Mouse (Mus musculus) megakaryocyte, embryonic 14.5 days (primary cell): ENCODE measurements around the gene Arhgap40. TPM values are rescaled to one million over a fixed set of nuclear protein-coding genes. Genes with fewer than 3 reads are reported as not detected.

ENCODE experiments used
- H3K27me3 ChIP-seq: replicated peaks from 2 replicates; pipeline ENCODE3; 2012; ENCODE audit warnings: inconsistent platforms
- H3K36me3 ChIP-seq: replicated peaks from 2 replicates; pipeline ENCODE3; 2012; ENCODE audit warnings: low read length, inconsistent platforms, mixed read lengths
- H3K4me1 ChIP-seq: 2 replicates; pipeline ENCODE4 v1.6.1; 2012; ENCODE audit warnings: inconsistent platforms
- H3K4me3 ChIP-seq: replicated peaks from 2 replicates; pipeline ENCODE3; 2012; ENCODE audit warnings: moderate library complexity, mild to moderate bottlenecking, inconsistent platforms
- H3K9me3 ChIP-seq: 2 replicates; pipeline ENCODE4 v1.6.1; 2012; ENCODE audit warnings: inconsistent platforms
- FLI1 ChIP-seq: IDR thresholded peaks from 2 replicates; pipeline ENCODE4 v1.6.1; 2012; ENCODE audit warnings: low read length, inconsistent platforms, mixed read lengths
- GATA1 ChIP-seq: IDR thresholded peaks from 3 replicates; pipeline ENCODE4 v1.6.1; 2012; ENCODE audit warnings: mixed read lengths, low read length, inconsistent platforms, borderline replicate concordance
- polyA plus RNA-seq: library from polyadenylated mRNA; stranded (reverse); fragments of >175 nt; gene quantifications from 2 replicates; pipeline ENCODE4 v1.2.3, GENCODE M21; 2012; ENCODE audit warnings: low replicate concordance; ENCODE audit not compliant: insufficient read depth

The Arhgap40 gene
- polyA plus RNA-seq: not detected in 2 replicates

DNA sequence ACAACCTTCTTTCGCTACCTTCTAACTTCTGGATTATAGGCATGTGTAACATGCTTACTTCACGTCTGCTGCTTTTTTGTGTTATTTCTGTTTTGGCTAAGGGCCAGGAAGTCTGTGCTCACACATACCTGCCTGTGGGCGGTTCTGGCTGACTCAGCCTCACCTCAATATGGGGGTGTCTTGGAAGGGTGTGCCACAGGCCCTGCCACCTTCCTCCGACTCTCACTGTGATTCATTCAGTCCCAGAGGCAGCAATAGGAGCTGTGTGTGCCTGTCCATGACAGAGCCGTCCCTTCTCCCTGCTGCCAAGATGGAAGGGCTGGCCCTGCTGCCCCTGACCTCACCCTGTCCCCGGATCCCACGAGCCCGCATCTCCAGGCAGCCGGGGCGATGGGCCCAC is at the start of gene Arhgap40:
TSS of gene Arhgap40 (plus strand) at position 269 of the 400 bp plus-strand sequence.
- TF ChIP-seq FLI1 (no peak), GATA1 (no peak)
- Histone ChIP-seq H3K4me1 (no peaks in the 10 kb centered on the region), H3K36me3 (no peaks in the 10 kb centered on the region), H3K27me3 (peaks cover 34% of the 10 kb centered on the region), H3K4me3 (no peak within 1 kb of the TSS), H3K9me3 (peaks cover 5% of the 10 kb centered on the region)

DNA sequence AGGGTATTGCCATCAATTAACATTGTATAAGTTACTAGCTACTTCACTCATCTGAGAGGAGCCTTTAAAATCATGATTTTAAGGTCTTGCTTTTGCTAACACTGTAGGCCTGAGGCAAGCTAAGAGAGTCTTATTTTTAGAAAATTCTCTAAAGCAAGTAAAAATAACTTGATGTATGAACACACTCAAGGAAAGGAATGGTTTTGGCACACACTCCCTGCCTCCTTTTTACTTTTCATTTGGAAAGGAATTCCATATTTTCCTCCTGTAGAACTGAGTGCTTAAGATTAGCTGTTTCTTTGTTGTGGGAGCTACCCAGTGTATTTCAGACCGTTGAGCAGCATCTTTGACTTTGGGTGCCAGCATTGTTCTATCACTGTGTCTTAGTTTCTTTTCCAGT is 38.4 kb upstream of the Arhgap40 start:
- no peak for TF ChIP-seq FLI1
- TF ChIP-seq GATA1: no peak
- Histone ChIP-seq H3K36me3 (peaks cover 92% of the 10 kb centered on the region), H3K27me3 (no peaks in the 10 kb centered on the region), H3K4me1 (no peaks in the 10 kb centered on the region), H3K4me3 (no peak overlapping the region), H3K9me3 (no peaks in the 10 kb centered on the region)

DNA sequence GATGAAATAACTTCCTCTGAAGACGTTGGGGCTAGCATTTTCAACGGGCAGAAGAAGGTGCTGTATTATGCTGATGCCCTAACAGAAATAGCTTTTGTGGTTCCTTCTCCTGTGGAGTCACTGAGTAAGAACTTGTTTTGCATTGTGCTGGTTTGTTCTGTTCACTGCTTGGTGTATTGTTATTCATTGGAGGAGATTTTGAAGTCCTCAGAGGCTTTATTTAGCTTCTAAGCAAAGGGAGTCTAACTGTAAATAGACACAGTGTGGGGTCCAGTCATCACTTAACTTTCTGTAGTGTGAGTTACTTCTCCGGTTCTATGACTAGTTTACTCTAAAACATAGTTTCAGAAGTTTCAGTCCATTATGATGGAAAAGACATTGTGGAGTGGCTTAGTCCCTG is 35.0 kb upstream of the Arhgap40 start:
- Histone ChIP-seq H3K4me1 (no peaks in the 10 kb centered on the region), H3K36me3 (peaks cover 98% of the 10 kb centered on the region), H3K9me3 (no peaks in the 10 kb centered on the region), H3K4me3 (no peak overlapping the region), H3K27me3 (no peaks in the 10 kb centered on the region)
- TF ChIP-seq GATA1 (no peak), FLI1 (no peak)

DNA sequence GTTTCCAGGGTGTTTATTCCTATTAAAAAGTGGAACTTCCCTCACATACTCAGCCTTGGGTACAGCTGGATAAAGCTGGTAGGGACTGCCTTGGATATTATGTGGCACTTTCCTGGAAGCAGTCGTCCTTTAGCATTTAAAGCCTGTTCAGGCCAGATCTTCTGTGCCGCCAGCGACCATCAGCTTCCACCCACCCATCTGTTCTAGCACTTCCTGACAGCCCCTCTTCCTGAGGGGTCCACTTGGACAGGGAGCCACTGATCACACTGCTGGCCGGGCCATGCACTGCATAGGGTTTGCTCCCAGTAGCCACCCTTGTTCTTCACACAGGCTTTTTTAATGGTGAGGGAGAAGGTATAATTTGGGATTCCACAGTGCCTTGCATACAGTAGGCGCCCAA is 14.1 kb upstream of the Arhgap40 start:
- H3K36me3 ChIP-seq: peaks cover 69% of the 10 kb centered on the region
- TF ChIP-seq FLI1 (no peak), GATA1 (no peak)

DNA sequence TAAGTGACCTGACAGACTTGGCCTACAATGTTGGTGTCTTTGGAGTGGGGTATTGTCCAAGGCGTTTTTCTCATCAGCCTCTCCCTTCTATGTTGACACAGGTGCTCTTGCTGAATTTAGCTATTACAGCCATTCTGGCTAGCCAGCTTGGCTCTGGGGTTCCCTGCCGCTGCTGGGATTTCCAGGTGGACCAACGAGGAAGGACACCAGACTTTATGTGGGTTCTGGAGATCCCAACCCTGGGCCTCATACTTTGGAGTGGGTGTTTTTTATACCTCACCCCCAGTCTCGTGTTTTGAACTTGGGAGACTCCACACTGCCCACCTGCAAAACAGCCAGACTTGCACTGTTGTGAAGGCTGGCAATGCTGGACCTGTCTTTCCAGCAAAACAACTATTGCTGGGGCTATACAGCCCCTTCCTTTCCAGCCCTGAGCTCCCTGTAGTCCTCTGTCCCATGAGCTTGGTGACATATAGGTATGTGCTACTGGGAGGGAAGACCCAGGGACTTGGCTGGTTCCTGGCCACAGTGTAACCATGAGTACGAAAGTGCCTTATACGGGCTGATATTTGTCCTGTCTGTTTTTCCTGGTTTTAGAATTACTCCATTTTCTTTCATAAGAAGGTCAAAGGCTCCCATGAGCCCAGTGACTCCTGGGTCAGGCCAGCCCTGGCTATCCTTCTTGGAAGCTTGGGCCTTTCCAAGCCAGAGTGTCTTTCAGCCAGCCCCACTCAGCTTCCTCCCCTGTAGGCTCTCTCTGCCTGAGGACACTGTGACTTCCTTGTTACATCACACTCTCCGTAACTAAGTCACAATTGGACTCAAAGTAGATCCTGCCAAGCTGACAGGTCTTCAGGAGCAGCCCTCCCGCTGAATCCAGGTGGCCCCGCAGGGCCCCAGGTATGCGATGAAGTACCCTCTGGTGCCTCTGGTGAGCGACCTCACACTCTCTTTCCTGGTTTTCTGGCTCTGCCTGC is 10.5 kb upstream of the Arhgap40 start, which contains the start of gene Adig:
TSS of gene Adig (plus strand) at position 777 of the 977 bp plus-strand sequence.
- Histone ChIP-seq H3K27me3 (peaks cover 21% of the 10 kb centered on the region), H3K4me3 (no peak within 1 kb of the TSS), H3K4me1 (no peaks in the 10 kb centered on the region), H3K9me3 (no peaks in the 10 kb centered on the region), H3K36me3 (peaks cover 33% of the 10 kb centered on the region)
- TF ChIP-seq GATA1 (no peak), FLI1 (no peak)

More for the DNA sequence above, 14.1 kb upstream of the Arhgap40 start:
- no peaks in the 10 kb centered on the region for H3K27me3 ChIP-seq
- no peaks in the 10 kb centered on the region for H3K4me1 ChIP-seq
- H3K9me3 ChIP-seq: no peaks in the 10 kb centered on the region
- no peak overlapping the region for H3K4me3 ChIP-seq

DNA sequence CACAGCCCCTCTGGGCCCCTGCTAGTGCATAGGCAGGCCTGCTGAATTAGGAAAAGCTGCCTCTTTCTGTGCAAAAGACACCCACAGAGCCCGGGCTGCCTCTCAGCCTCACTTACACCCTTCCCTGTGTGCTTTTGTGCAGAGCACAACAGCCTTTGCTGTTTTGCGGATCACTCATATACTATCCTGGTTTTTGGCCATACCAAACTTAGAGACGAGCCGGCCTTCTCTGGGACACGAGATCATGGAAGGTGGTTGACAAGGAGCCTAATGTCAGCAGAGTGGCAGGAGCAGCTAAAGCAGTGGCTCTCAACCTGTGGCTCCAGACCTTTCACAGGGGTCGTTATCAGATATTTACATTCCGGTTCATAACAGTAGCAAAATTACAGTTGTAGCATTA is 9.4 kb upstream of the Arhgap40 start:
- TF ChIP-seq FLI1 (no peak), GATA1 (no peak)
- H3K9me3 ChIP-seq: no peaks in the 10 kb centered on the region
- no peaks in the 10 kb centered on the region for H3K4me1 ChIP-seq
- peaks cover 22% of the 10 kb centered on the region for H3K36me3 ChIP-seq
- H3K4me3 ChIP-seq: no peak overlapping the region
- H3K27me3 ChIP-seq: peaks cover 26% of the 10 kb centered on the region

DNA sequence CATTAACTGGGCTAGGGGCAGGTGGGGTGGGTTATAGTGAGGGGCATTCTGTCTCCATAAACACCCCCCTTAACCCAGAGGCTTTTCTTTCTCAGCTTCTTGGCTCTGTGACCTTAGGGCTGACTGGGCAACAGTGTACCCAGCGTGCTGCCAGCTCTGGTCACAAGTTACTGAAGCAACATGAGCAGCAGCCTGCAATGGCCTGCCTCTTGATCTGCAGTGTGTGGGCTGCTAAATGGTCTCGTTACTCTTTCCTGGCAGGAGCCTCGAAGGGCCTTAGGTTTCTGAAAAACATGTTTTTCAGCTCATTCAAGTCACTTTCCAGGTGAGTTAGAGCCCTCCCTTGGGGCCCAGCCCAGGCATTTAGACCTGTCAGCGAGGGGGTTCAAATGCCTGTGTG is 8.9 kb upstream of the Arhgap40 start:
- H3K4me1 ChIP-seq: no peaks in the 10 kb centered on the region
- peaks cover 27% of the 10 kb centered on the region for H3K27me3 ChIP-seq
- H3K36me3 ChIP-seq: peaks cover 17% of the 10 kb centered on the region
- no peak overlapping the region for H3K4me3 ChIP-seq
- no peaks in the 10 kb centered on the region for H3K9me3 ChIP-seq
- no peak for TF ChIP-seq FLI1
- TF ChIP-seq GATA1: no peak

DNA sequence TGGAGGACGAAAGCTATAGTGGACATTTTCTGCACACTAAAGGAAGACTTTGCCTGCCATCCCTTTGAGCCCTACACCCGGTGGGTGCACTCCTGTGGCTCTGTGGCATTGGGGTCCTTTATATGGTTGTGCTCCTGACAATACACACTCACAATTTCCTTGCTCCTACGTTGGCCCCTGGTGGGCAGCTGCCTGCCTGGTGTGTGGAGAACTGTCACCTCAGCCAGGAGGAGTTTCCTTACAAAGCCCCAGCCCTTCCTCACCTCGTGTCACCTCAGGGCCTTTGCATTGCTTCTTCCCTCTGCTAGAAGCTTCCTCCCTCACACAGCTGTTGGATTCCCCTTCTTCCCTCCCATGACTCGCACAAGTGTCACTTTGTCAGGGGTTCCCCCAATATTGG is 6.1 kb upstream of the Arhgap40 start:
- H3K36me3 ChIP-seq: no peaks in the 10 kb centered on the region
- no peak overlapping the region for H3K4me3 ChIP-seq
- no peak for TF ChIP-seq FLI1
- TF ChIP-seq GATA1: no peak
- H3K4me1 ChIP-seq: no peaks in the 10 kb centered on the region
- peaks cover 37% of the 10 kb centered on the region for H3K27me3 ChIP-seq
- peaks cover 2% of the 10 kb centered on the region for H3K9me3 ChIP-seq

DNA sequence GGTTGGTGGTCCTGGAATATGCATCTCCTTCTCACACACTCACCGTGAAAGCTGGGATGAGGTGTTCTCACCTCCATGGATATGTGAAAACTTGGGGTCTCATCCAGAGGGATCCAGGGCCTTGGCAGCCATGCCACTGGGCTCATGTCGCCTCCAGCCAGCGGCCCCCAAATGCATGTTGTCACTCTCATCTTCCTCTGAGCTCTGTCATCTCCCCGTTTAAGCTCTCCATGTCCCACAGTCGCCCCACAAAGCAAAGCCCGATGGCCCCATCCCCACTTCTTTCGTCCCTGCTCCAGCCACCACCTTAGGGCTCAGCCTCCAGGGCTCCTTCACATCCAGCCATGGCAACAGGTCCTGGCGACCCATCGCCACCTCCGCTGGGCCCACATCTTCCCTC is 5.5 kb upstream of the Arhgap40 start:
- H3K27me3 ChIP-seq: peaks cover 39% of the 10 kb centered on the region
- peaks cover 5% of the 10 kb centered on the region for H3K9me3 ChIP-seq
- no peaks in the 10 kb centered on the region for H3K4me1 ChIP-seq
- H3K36me3 ChIP-seq: no peaks in the 10 kb centered on the region
- TF ChIP-seq FLI1: no peak
- TF ChIP-seq GATA1: no peak
- no peak overlapping the region for H3K4me3 ChIP-seq

DNA sequence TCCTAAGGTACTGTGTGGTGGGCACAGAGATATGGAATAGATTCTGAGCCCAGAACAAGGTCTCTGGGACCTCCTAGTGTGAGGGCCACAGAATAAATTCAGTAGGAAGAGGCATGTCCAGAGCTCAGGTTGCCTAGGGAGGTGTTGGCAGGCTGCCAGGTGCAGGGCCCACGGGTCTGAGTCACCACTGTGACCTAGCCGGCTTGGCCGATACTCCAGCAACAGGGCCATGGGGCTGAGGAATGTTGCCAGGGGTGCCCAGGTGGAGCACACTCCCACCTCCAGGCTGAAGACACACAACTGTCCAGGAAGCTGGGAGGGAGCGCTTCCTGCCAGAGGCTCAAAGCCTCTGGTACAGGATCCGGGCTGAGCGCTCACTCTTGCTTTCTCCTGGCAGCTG is 1.9 kb upstream of the Arhgap40 start:
- Histone ChIP-seq H3K4me1 (no peaks in the 10 kb centered on the region), H3K9me3 (peaks cover 5% of the 10 kb centered on the region), H3K36me3 (no peaks in the 10 kb centered on the region), H3K4me3 (no peak overlapping the region), H3K27me3 (peaks cover 41% of the 10 kb centered on the region)
- TF ChIP-seq GATA1: no peak
- no peak for TF ChIP-seq FLI1
